Mouse (Mus musculus) left cerebral cortex, adult 8-10 months (tissue): ENCODE measurements around the gene Olfr95. TPM values are rescaled to one million over a fixed set of nuclear protein-coding genes. Genes with fewer than 3 reads are reported as not detected.
"Not testable (repeated sequence)": the region's sequence is repeated elsewhere in the genome, so short reads cannot be mapped to it uniquely, and the experiment has no call there.

Experiments used
- DNase-seq, 2 experiments: peaks; one replicate each; pipeline ENCODE4 v3.0.0; 2022; ENCODE audit warnings: low spot score in 2 of 2
- total RNA-seq, 4 experiments: library from RNA; stranded (reverse); gene quantifications; 2 replicates each; pipeline ENCODE4 v1.2.4; 2022

Olfr95 gene
- not detected for total RNA-seq

GRCm38 (mm10) chr17:37213018-37213417 is at the start of gene Olfr95:
Gene Olfr95 (minus strand): TSS chr17:37213118.
- DNase-seq: no peak

GRCm38 (mm10) chr17:37250544-37250943 is 37.6 kb upstream of the Olfr95 start:
- DNase-seq: no peak

GRCm38 (mm10) chr17:37249460-37249859 is 36.5 kb upstream of the Olfr95 start:
- no peak for DNase-seq

- peak; percentile 6 to 14 for DNase-seq
These were observed 33.8 kb upstream of the Olfr95 start for GRCm38 (mm10) chr17:37246715-37247114.

GRCm38 (mm10) chr17:37242198-37242597 is 29.3 kb upstream of the Olfr95 start:
- DNase-seq: no peak

- not testable (repeated sequence) for DNase-seq
These were observed 24.3 kb upstream of the Olfr95 start, which contains the start of gene Olfr97 for GRCm38 (mm10) chr17:37237230-37237629. Gene Olfr97 (minus strand): TSS chr17:37237330.

- DNase-seq: no peak
These were observed 9.0 kb upstream of the Olfr95 start for GRCm38 (mm10) chr17:37221879-37222278.

GRCm38 (mm10) chr17:37219846-37220245 is 6.9 kb upstream of the Olfr95 start, which contains the start of gene Olfr96:
Gene Olfr96 (plus strand): TSS chr17:37220146.
- DNase-seq: no peak

GRCm38 (mm10) chr17:37218486-37218885 is 5.6 kb upstream of the Olfr95 start:
- no peak for DNase-seq

- peak in 1 of 2 experiments; percentile 15 for DNase-seq
These were observed 1.8 kb downstream of the Olfr95 start for GRCm38 (mm10) chr17:37210884-37211768.

GRCm38 (mm10) chr17:37203917-37204236 is 9.0 kb downstream of the Olfr95 start:
- no peak for DNase-seq

GRCm38 (mm10) chr17:37203206-37203916 is 9.6 kb downstream of the Olfr95 start:
- peak; percentile 57 to 69 for DNase-seq

- no peak for DNase-seq
These were observed 12.0 kb downstream of the Olfr95 start, which contains the start of gene Olfr94 for GRCm38 (mm10) chr17:37200894-37201293. Gene Olfr94 (minus strand): TSS chr17:37200994.

GRCm38 (mm10) chr17:37196845-37197724 is 15.8 kb downstream of the Olfr95 start:
- peak; percentile 18 to 39 for DNase-seq

GRCm38 (mm10) chr17:37194782-37195181 is 18.1 kb downstream of the Olfr95 start:
- DNase-seq: no peak

- no peak for DNase-seq
These were observed 19.3 kb downstream of the Olfr95 start, which contains the start of gene Ubd for GRCm38 (mm10) chr17:37193656-37194055. Gene Ubd (plus strand): TSS chr17:37193892.

- DNase-seq: no peak
These were observed 19.9 kb downstream of the Olfr95 start for GRCm38 (mm10) chr17:37193032-37193431.

- no peak for DNase-seq
These were observed 22.2 kb downstream of the Olfr95 start for GRCm38 (mm10) chr17:37190711-37191110.

- no peak for DNase-seq
These were observed 27.4 kb downstream of the Olfr95 start for GRCm38 (mm10) chr17:37185474-37185873.

GRCm38 (mm10) chr17:37161394-37161793 is 51.5 kb downstream of the Olfr95 start, which contains the start of gene Olfr93:
Gene Olfr93 (minus strand): TSS chr17:37161494.
- DNase-seq: no peak
